Mouse (Mus musculus): ENCODE results near the gene Kctd10.

- TF ChIP-seq CTCF (conservative IDR thresholded peaks at IDR 0.05; ENCODE audit: low read length) (no peak), POU5F1 (IDR thresholded peaks at IDR 0.05; ENCODE audit: borderline replicate concordance, low read length) (no peak)
Observed at GRCm38 (mm10) chr5:114384448-114384847, 4.1 kb upstream of the Kctd10 start.
